Mouse (Mus musculus) G1E (cell line): ENCODE measurements around the gene Cc2d2a. TPM values are rescaled to one million over a fixed set of nuclear protein-coding genes. Genes with fewer than 3 reads are reported as not detected.

Source experiments
- ATAC-seq: 2 replicates; pipeline ENCODE4 v1.8.0; 2016; ENCODE audit warnings: mild to moderate bottlenecking; ENCODE audit not compliant: insufficient number of reproducible peaks, poor library complexity, low FRiP score, severe bottlenecking; ENCODE audit errors: extremely low read depth
- DNase-seq: peaks from one replicate; pipeline ENCODE4 v3.0.0; 2012; ENCODE audit warnings: low spot score
- H3K27me3 ChIP-seq: 2 replicates; pipeline ENCODE4 v1.6.1; 2012; ENCODE audit warnings: mild to moderate bottlenecking, low read length, inconsistent platforms; ENCODE audit not compliant: insufficient read depth
- H3K36me3 ChIP-seq: replicated peaks from 2 replicates; pipeline ENCODE3; 2012; ENCODE audit warnings: mild to moderate bottlenecking, inconsistent platforms
- H3K4me1 ChIP-seq: 2 replicates; pipeline ENCODE4 v1.6.1; 2012; ENCODE audit warnings: low read depth, low read length, inconsistent platforms, mixed read lengths; ENCODE audit not compliant: insufficient read depth
- H3K4me3 ChIP-seq: 2 replicates; pipeline ENCODE4 v1.5.1; 2012; ENCODE audit warnings: low read depth, mild to moderate bottlenecking, inconsistent platforms, low read length, moderate library complexity, mixed read lengths
- H3K9me3 ChIP-seq: replicated peaks from 2 replicates; pipeline ENCODE4 v1.6.1; 2012; ENCODE audit warnings: inconsistent platforms
- CTCF ChIP-seq: IDR thresholded peaks from 2 replicates; pipeline ENCODE4 v1.5.1; 2012; ENCODE audit warnings: low read depth, low read length, inconsistent platforms, mixed read lengths
- GATA1 ChIP-seq: IDR thresholded peaks from 2 replicates; pipeline ENCODE4 v1.6.1; 2012; ENCODE audit warnings: borderline replicate concordance, low read length, inconsistent platforms, mixed read lengths
- GATA2 ChIP-seq: IDR thresholded peaks from 2 replicates; pipeline ENCODE4 v1.6.1; 2012; ENCODE audit warnings: low read depth, low read length, inconsistent platforms, borderline replicate concordance
- POLR2AphosphoS5 ChIP-seq: IDR thresholded peaks from 2 replicates; pipeline ENCODE4 v1.6.1; 2012; ENCODE audit warnings: low read depth, low read length, inconsistent platforms; ENCODE audit not compliant: insufficient replicate concordance
- TAL1 ChIP-seq: conservative IDR thresholded peaks from 2 replicates; pipeline ENCODE4 v1.6.1; 2012; ENCODE audit warnings: low read depth, low read length, inconsistent platforms, mixed read lengths
- polyA plus RNA-seq: library from polyadenylated mRNA; stranded (reverse); fragments of >175 nt; gene quantifications from 2 replicates; pipeline ENCODE4 v1.2.3, GENCODE M21; 2012
- total RNA-seq, 2 experiments: library from RNA; stranded (forward) in 1 of 2; stranded (reverse) in 1 of 2; fragments of 200-1000 nt in 1 of 2; fragments of >200 nt in 1 of 2; fragmentation: Nextera tagmentation in 1 of 2; gene quantifications; 2 replicates each; pipeline ENCODE4 v1.2.3; 2014 to 2017

Cc2d2a gene
- total and polyA plus RNA-seq, 3 experiments: not detected

DNA sequence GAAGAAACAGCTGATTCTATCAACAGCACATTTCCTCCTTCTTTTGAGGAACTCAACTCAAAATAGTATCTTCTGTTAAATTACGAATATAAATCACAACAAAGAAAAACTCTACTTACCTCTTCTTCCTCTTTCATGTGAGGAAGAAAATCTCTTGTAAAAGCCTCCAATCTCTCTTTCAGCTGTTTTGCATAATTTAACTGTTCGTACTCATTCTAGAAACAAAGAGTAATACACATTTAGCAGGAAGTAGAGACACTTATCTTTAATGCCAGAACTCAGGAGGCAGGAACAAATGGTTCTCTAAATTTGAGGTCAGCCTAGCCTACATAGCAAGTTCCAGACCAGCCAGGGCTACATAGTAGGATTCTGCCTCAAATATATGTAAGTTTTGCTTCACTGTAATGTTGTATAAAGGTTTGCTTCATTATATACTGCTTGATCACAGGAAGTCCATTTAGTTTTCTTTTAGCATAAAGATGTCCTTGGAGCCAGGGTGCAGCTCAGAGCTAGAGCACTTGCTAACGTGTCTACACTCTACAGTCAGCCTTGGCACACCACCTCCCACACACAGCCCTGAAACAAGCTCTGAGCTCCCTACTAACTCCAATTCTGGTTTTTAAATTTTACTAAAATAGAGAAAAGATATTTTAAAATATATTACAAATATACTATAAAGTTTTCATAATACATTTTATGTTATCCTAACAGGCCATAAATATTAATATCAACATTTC, 108.6 kb downstream of the Cc2d2a start:
- TF ChIP-seq TAL1: 0 out of 2 replicates have a peak, but pooled peaks have one; percentile 10
- no peak for TF ChIP-seq CTCF
- no peak for TF ChIP-seq GATA2
- TF ChIP-seq GATA1: no peak
- TF ChIP-seq POLR2AphosphoS5: no peak
- DNase-seq (no peak), ATAC-seq (peak; percentile 45)
- Histone ChIP-seq H3K4me1 (peaks cover 14% of the 10 kb centered on the region), H3K27me3 (no peaks in the 10 kb centered on the region), H3K9me3 (no peaks in the 10 kb centered on the region), H3K36me3 (peaks cover 48% of the 10 kb centered on the region), H3K4me3 (no peak overlapping the region)

DNA sequence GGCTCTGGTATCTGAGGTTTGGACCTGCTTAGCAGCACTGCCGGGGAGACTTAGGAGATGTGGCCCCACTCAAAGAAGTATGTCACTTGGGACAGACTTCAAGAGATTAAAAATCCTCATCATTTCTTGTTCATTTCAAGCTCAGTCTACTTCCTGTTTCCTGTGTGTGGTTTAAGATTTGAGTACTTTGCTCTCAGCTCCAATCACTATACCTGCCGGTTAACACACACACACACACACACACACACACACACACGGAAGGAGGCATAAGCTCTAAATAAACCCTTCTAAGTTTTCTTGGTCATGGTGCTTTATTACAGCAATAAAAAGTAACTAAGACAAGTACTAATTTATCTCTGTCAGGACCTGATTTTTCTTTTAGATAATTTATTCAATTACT, 109.4 kb downstream of the Cc2d2a start:
- H3K36me3 ChIP-seq: peaks cover 43% of the 10 kb centered on the region
- H3K27me3 ChIP-seq: no peaks in the 10 kb centered on the region
- H3K4me1 ChIP-seq: peaks cover 14% of the 10 kb centered on the region
- no peak overlapping the region for H3K4me3 ChIP-seq
- TF ChIP-seq CTCF: no peak
- TF ChIP-seq POLR2AphosphoS5: no peak
- no peak for TF ChIP-seq GATA2
- no peak for TF ChIP-seq GATA1
- ATAC-seq (no peak), DNase-seq (no peak)
- H3K9me3 ChIP-seq: no peaks in the 10 kb centered on the region

DNA sequence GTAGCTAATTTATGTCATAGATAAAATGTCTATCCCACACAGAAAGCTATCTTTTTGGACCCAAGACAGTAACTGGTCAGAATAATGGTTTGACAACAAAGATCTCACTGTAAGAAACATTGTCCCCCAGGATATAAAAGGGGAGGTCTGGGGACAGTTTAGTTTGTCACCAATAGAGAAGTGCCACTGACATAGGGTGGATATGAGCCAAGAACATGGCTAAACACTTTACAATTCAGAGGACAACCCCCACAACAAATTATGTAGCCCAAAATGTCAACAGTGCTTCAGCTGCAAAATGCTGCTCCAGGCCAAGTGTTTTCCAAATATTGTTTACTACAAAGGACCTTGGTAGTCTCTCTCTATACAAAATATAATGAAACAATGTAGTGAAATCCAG, 114.3 kb downstream of the Cc2d2a start:
- Histone ChIP-seq H3K9me3 (no peaks in the 10 kb centered on the region), H3K27me3 (no peaks in the 10 kb centered on the region), H3K36me3 (peaks cover 16% of the 10 kb centered on the region), H3K4me3 (no peak overlapping the region), H3K4me1 (peaks cover 29% of the 10 kb centered on the region)
- no peak for ATAC-seq
- DNase-seq: no peak
- TF ChIP-seq GATA2: no peak
- no peak for TF ChIP-seq POLR2AphosphoS5
- TF ChIP-seq CTCF: no peak
- TF ChIP-seq GATA1: no peak
- TF ChIP-seq TAL1: no peak

GRCm38 (mm10) chr5:43776993-43777392, 114.8 kb downstream of the Cc2d2a start:
- Histone ChIP-seq H3K9me3 (no peaks in the 10 kb centered on the region), H3K4me1 (peaks cover 27% of the 10 kb centered on the region), H3K27me3 (no peaks in the 10 kb centered on the region), H3K36me3 (peaks cover 12% of the 10 kb centered on the region), H3K4me3 (no peak overlapping the region)
- TF ChIP-seq GATA1 (no peak), CTCF (no peak), TAL1 (no peak), POLR2AphosphoS5 (no peak), GATA2 (no peak)
- no peak for DNase-seq
- ATAC-seq: no peak

- no peak overlapping the region for H3K4me3 ChIP-seq
- H3K4me1 ChIP-seq: peaks cover 37% of the 10 kb centered on the region
- no peaks in the 10 kb centered on the region for H3K27me3 ChIP-seq
- peaks cover 5% of the 10 kb centered on the region for H3K36me3 ChIP-seq
- ATAC-seq: no peak
- no peaks in the 10 kb centered on the region for H3K9me3 ChIP-seq
- 0 out of 2 replicates have a peak, but pooled peaks have one; percentile 21 for TF ChIP-seq TAL1
- TF ChIP-seq CTCF: no peak
- DNase-seq: no peak
Measured at GRCm38 (mm10) chr5:43778583-43778982, 116.4 kb downstream of the Cc2d2a start.

DNA sequence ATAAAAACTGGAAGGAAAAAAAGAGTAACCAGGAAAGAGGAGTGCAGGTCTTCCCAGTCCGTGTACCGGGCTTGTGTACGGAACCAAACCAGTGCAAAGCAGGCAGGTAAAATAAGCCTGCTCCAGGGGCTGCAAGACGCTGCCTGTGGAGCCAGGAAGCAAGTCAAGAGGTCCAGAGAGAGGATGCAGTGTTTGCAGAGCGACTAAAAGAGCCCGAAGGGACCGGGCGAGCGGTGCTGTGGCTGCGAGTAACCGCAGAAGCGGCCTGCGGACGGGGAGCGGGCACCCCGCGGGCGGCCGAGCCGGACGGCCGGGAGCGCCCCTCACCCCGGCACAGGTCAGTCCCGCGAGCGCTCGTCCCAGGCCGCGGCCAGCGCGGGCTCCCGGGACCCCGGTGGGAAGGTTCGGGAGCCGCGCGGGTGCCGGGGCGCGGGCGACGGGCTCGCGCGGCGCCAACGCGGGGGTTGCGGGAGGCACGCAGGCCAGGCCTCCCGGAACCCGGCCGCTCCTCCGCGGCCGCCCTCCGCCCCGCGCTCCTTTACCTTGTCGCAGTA, 119.4 kb downstream of the Cc2d2a start:
- TF ChIP-seq TAL1 (no peak), GATA1 (no peak), CTCF (no peak), GATA2 (no peak), POLR2AphosphoS5 (no peak)
- DNase-seq: peak; percentile 29
- H3K4me3 ChIP-seq: peak overlapping the region; percentile 95
- H3K27me3 ChIP-seq: no peaks in the 10 kb centered on the region; the same call in 1 of the 2 replicates
- no peaks in the 10 kb centered on the region for H3K9me3 ChIP-seq
- no peak for ATAC-seq
- peaks cover 34% of the 10 kb centered on the region for H3K4me1 ChIP-seq
- peaks cover 5% of the 10 kb centered on the region for H3K36me3 ChIP-seq
